Mouse (Mus musculus): ENCODE data around the gene Sh3yl1.

Sh3yl1 gene

DNA sequence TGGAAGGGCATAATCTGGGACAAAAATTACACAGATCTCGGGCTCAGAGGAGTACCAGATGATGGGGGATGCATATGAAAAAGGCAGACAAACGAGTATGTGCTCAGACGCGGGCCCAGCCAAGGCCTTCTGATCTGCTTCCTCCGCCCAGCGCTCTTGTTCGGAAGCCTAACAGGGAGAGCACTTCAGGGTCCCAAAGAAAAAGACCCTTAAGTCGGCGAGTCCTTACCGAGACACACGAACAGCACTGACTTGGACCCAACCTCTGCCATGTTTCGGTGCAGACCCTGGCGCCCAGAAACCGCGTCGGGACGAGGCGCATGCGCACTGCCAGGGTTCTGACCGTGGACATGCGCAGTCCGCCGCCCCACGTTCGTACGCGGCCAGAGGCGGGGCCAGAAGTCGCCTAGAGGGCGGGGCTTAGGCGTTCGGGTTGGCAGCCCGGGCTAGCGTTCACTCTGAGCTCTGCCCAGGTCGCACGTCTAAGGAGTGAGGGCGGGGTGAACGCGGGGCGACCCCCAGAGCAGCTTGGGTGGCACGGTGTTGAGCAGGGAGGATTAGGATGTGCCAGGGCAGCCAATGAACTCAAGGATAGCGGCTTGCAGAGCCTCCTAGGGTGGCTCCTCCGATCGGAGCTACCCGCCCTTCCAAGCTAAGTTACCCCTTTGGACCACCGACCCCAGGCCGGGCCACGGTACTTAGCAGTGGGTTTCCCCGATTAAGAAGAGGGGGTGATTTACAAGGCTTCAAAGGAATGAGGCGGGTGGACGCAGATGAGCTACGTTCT lies at the start of gene Sh3yl1, which contains the start of gene Acp1:
Gene Sh3yl1, plus strand, starts transcription at position 408 of the 787 bp plus-strand sequence.
Gene Acp1, minus strand, starts transcription at position 329 of the 787 bp plus-strand sequence.
- peak; percentile 90 for ATAC-seq (ENCODE audit: insufficient number of reproducible peaks, low FRiP score, low TSS enrichment)

DNA sequence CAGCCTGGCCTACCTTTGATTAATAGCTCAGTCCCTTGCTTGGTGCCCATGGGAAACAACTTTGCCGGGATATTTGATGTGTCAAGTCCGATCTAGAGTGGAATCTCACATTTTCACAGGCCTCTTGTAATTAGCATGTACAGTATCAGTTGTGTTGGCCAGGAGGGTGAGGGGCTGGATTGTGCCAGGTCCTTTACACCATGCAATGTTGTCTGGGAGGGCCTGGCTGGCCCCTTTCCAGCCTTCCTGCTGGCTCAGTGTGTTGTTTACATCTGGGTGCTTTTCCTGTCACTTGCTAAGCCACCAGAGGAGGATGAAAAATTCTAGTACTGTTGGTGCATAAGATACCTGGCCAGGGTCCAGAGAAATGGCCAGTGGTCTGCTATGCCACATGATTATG lies 47.1 kb upstream of the Sh3yl1 start:
- no peak for ATAC-seq (ENCODE audit: insufficient number of reproducible peaks, low FRiP score, low TSS enrichment)

DNA sequence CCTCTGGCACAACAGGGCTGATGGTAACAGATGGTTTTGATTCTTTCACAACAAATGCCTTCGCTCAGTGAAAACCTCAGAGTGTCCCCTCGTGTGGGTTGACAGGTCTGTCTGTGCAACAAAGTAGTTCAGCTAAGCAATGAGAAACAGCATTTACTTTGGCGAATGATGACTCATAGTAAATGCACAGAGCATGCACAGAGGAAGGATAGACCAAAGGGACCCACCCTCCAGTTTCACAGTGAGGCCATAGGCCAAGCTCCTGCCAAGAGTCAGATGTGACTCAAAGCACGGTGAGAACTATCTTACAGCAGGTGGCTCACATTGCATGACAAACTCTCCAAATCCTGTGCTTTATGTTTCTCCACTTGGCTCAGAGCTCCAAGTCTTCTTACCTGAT lies 45.7 kb upstream of the Sh3yl1 start:
- no peak for ATAC-seq (ENCODE audit: insufficient number of reproducible peaks, low FRiP score, low TSS enrichment)

DNA sequence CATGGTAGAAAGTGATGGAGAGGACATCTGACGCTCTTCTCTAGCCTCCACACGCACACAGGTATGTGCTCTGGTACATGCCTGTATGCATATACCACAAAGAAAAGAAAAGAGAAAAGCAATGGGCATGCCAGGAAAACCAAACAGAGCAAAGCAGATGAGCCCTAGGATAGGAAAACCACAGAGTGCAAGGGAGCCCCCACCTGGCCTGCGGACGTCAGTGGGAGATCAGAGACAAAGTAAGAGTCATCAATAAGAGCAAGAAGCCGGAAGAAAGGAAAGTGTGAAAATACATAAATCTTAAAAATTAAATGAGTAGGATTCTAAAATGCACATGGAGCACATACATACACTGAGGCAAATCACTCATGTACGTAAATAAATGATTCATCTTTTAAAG lies 32.0 kb upstream of the Sh3yl1 start:
- no peak for ATAC-seq (ENCODE audit: insufficient number of reproducible peaks, low FRiP score, low TSS enrichment)

DNA sequence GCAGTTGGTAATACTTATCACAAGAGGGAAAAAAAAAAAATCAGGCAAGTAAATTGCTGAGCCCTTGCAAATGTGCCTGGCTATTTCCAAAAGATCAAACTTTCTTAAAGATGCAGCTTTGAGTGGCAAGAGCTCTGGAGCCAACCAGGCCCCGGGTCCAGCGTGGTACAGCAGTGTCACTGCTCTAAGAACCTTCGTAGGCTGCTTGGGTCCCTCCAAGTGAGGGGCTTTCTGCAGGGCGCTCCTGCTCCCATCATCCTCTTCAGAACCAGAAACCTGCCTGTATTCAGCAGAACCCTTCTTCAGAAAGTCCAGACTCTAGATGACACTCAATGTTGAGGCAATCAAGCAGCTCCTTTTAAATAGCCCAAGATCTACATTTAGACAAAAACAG lies 27.9 kb upstream of the Sh3yl1 start:
- ATAC-seq (ENCODE audit: insufficient number of reproducible peaks, low FRiP score, low TSS enrichment) = no peak

DNA sequence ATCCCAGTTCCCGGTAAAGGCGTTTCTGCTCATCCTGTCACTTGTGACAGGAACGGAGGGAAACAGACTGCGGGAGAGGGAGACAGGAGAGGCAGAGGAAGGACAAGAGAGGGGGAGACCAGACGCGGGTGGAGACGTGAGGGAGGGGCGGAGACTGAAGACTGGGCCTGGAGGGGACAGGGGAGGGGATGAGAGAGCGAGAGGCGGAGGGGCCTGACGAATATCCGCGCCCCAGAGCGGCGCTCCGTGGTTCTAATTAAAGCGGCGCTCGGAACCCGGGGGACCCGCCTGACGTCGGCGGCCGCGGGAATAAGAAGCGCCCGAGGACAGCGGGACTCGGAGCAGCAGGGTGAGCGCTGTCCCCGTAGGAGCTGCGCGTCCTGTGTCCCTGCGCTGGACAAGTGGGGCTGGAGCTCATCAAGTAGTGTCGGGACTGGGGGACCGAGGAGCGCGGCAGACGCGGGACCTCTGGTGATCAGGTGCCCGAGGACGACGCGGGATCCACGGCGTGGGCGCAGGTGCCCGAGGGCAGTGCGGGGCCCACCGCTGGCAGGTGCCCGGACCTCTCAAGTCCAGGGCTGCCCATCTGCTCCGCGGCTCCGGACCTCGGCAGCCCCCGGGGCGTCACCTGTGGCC lies 27.4 kb upstream of the Sh3yl1 start, which contains the start of gene Alkal2:
Gene Alkal2, plus strand, starts transcription at position 337 of the 636 bp plus-strand sequence.
- ATAC-seq (ENCODE audit: insufficient number of reproducible peaks, low FRiP score, low TSS enrichment) = 0 out of 2 replicates have a peak, but pooled peaks have one; percentile 19

DNA sequence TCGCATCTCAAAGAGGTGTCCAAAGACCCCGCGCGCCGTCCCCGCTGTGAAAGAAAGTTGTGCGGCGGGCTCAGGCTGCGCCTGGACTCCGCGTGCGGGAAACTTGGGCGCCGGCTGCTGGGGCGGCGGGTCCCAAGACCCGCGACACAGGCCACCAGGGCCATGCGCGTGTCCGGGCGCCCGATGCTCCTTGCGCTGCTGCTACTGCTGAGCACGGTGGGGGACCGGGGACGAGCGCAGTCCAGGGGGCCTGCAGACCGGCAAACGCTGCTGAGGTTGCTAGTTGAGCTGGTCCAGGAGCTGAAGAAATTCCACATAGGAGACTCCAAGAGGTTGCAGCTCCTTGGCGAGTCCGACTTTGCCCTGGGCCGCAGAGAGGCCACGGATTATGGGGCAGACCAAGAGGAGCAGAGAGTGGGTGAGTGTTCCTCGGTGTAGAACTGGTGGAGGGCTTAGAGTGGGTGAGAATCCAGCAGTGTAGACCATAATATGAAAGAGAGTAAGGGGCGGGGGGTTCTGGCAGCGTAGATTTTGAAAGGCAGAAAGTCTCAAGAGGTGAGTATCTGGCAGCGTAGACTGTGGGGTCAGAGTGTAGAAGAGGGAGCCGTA lies 26.7 kb upstream of the Sh3yl1 start:
- ATAC-seq (ENCODE audit: insufficient number of reproducible peaks, low FRiP score, low TSS enrichment) = no peak

DNA sequence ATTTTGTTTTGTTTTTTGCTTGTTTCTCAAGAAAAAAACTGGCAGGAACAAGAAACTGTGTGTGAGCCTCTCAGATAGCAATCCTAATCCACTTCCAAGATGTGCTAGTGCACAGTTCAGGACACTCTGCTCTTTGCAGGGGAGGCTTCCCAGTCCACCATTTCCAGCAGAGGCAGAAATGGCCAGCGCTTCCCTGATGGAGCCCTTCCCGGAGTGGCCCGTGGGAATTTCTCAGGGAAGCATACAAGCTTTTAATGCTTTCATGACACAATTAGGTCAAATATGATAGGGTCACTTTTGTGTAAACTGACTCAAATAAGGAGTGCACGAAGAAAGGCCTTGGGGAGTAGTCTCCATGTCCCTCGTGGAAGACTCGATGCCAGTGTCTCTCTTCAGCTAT lies 25.6 kb upstream of the Sh3yl1 start:
- no peak for ATAC-seq (ENCODE audit: insufficient number of reproducible peaks, low FRiP score, low TSS enrichment)

DNA sequence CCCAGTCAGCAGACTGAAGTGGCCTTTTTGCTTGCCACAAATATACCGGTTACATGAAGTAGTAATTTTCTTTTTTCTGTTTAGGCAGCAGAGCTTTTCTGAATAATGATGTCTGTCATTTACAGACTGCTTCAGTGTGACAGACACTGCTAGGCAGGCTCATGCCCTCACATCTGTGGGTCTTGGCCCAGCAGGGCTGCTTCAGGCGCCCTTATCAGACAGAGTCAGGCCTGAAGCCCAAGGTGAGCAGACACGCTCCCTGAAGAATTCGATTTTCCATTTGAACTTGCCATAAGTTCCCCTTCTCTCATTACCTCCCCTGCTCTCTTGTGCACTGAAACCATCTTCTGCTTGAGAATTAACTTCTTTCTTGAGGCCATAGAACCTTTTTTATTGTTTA lies 23.5 kb upstream of the Sh3yl1 start:
- no peak for ATAC-seq (ENCODE audit: insufficient number of reproducible peaks, low FRiP score, low TSS enrichment)

DNA sequence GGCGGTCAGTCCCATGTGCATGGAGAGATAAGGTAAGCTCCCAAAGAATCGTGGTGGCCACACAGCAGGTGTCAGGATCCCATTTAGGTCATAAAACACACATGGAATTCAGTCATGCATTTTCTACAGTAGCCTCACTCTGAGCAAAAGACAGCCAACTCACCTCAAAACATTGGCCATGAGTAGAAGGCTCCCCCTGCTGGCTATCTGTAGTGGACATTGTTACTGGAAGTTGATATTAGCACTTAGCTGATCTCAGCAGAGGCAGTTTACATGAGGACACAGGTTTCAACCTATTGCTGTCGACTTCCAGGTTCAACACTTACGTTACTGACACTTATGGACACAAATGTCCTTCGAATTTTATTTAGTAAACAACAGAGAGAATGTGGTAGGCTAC lies 21.4 kb upstream of the Sh3yl1 start:
- peak; percentile 53; the same call in 1 of the 2 replicates for ATAC-seq (ENCODE audit: insufficient number of reproducible peaks, low FRiP score, low TSS enrichment)

DNA sequence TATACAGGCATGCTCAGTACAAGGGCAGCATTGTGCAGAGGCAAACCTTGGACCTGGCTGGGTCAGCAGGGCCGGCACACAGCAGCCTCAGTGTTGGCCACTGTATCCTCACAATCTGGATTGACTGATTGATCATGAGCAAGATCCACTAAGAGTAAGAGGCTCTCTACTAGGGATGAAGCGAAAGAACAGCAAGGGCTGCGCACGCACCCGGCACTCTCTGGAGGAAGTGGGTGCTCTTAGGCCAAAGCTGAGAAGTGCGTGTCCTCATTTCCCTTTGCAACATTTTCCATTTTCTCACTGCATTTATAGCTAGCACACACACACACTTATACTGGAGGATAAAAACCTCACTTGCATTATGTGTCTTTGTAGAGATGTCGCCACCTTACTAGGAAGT lies 20.0 kb upstream of the Sh3yl1 start:
- no peak for ATAC-seq (ENCODE audit: insufficient number of reproducible peaks, low FRiP score, low TSS enrichment)

DNA sequence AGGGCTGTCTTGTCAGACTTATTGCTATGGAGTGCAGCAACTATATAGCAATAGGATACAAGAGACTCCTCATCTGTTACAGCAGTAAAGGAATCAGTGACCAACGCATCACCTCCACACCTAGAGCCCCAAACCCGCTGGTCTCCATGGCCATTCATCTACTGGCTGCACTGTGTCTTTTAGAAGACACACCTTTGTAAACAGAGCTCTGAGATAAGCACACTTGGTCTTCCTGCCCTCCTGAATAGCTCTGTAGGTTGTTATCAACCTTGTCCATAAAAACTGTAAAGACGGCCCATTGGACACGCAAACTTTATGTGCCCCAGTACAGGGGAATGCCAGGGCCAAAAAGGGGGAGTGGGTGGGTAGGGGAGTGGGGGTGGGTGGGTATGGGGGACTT lies 14.4 kb upstream of the Sh3yl1 start:
- ATAC-seq (ENCODE audit: insufficient number of reproducible peaks, low FRiP score, low TSS enrichment) = no peak

DNA sequence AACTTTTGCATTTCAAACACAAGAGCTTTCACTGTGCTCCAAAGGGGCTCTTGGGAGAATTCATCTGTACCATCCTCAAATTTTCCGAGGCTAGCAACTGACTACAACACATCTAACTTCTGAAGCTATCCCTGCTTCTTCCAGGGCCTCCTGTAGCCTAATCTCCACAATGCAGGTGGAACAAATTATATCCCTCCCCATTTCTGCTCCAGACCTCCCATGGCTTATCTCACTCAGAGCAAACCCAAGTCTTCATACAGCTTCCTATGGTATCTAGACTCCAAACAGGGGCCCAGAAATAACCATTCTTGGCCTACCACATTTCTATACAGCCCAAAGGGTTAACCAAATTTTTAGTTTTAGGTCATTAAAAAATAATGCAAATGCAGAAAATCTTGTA lies 2.8 kb upstream of the Sh3yl1 start:
- no peak for ATAC-seq (ENCODE audit: insufficient number of reproducible peaks, low FRiP score, low TSS enrichment)

DNA sequence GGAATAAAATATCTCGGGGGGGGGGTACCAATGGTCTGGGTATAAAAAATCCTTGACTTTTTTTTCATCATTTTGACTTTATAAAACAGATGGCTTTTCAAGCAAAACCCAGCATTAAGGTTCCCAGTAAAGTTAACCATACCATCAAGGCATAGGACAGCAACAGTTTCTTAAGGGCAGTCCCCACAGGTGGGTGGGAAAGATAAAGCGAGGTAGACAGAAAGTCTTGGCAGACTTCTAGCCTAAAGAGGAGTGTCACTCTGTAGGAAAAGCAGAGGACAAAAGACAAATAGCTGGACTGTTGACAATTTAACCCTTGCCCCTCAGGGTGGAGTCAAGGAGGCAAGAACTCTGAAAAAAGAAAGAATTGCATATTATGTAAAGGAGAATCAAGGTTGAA lies 1.6 kb upstream of the Sh3yl1 start:
- ATAC-seq (ENCODE audit: insufficient number of reproducible peaks, low FRiP score, low TSS enrichment) = no peak

DNA sequence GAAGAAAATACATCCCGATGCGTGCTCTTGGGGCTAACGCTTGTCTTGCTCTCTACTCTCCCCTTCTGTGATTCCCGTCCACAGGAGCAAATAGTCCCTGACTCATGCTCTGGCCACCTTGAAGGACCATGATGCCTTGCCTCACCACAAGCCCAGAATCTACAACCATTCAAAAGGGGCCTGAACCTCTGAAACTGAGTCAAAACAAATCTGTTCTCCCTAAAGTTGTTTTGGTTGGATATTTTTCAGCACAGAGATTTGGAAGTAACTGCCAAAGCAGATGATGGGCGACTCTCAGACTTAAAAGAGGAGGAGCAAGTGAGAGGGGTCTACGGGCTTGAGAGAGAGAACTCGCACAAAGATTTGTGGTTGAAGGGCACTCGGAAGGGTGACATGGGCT lies 608 bp upstream of the Sh3yl1 start:
- peak; percentile 5; the same call in 1 of the 2 replicates for ATAC-seq (ENCODE audit: insufficient number of reproducible peaks, low FRiP score, low TSS enrichment)

DNA sequence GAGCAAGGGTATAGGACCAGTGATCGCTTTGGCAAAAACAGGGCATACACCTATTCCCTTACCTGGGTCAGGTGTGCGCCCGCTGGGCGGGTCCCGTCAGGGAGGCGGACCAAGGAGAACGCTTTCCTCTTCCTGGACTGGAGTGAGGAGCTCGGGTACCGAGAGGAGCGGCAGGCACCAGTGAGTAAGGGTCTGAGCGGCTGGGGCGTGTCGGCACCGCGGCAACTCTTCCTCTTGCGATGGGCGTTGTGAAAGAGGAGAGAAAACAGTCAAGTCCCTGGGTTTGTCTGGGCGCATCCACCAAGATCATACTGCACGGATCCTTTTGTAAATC lies 547 bp downstream of the Sh3yl1 start:
- peak; percentile 73 for ATAC-seq (ENCODE audit: insufficient number of reproducible peaks, low FRiP score, low TSS enrichment)

DNA sequence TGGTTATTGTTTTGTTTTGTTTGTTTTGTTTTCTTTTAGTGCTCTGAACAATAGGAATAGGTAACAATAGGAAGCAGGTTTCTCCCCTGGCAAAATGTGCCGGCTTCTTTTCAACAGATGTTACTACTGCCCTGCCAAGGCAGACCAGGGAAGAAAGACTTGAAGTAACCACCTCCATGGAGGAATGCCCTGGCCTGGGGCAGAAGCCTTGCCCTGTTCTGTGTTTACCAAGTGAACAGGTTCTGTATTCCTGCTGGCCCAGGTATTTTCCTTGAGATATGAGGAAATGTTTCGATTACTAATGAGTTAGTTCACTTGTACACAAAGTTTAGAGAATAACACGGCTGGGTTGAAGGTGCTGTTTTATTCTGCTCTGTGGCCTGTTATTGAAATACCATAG lies 1.4 kb downstream of the Sh3yl1 start:
- ATAC-seq (ENCODE audit: insufficient number of reproducible peaks, low FRiP score, low TSS enrichment) = no peak

DNA sequence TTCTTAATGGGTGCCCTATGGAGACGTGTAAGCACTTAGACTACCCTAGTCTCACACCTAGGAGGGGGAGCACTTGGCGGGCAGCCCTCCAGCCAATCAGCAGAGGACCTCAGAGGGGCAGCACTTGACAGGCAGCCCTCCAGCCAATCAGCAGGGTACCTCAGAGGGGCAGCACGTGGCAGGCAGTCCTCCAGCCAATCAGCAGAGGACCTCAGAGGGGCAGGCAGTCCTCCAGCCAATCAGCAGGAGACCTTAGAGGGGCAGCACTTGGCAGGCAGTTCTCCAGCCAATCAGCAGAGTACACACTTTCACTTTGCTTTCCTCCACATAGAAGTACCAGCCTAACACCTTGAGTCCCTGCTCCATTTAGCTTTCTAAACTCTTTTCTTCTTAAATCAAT lies 10.9 kb downstream of the Sh3yl1 start:
- ATAC-seq (ENCODE audit: insufficient number of reproducible peaks, low FRiP score, low TSS enrichment) = no peak

DNA sequence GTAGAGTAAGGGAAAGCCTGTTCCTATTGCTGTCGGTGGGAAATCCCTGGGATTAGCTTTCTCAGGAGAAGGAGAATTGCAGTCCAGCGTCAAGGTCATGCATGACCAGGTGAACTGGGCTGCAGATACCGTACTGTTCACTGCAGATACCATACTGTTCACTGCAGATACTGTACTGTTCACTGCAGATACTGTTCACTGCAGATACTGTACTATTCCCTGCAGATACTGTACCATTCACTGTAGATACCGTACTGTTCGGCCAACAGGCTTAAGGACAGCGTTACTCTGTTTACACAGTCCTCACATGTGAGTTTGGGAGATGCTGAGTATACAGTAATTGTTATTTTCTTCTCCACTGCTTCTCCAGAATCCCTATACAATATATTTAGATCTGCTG lies 16.7 kb downstream of the Sh3yl1 start:
- no peak for ATAC-seq (ENCODE audit: insufficient number of reproducible peaks, low FRiP score, low TSS enrichment)

DNA sequence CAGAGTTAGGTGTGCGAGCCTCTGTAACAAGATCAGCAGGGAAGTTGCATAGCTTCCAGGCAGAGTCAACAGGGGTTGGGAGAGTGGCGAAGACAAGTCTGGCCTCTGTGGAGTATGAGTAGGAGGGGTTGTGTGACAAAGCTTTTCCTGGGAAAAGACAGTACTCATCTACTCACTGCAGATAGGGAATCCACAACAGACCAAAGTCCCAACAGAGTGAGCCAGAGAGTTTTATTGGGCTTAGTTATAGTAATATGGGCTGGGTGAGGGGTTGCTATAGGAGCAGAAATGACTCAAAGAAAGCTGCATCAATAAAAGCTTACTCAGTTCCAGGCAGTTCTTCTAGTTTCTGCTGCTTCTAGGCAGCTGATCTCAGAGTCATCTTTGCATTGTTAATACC lies 21.8 kb downstream of the Sh3yl1 start:
- no peak for ATAC-seq (ENCODE audit: insufficient number of reproducible peaks, low FRiP score, low TSS enrichment)

DNA sequence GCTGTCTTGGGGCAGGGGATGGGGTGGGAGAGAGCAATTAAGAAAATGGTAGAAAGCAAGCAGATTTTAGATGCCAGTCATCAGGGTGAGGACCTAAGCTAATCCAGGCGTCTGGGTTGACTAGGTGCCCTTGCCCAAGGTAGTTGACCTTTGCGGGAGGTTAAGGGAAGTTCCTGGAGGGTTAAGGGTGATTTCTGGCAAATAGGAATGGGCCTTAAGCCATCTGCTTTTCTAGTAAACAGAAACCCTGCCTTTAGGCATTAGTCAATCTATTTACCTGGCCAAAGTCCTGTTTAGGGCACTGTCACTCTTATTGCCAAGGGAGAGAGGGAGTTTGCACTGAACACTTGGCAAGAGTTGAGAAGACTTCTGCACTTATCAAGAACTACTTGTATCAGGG lies 25.4 kb downstream of the Sh3yl1 start:
- no peak for ATAC-seq (ENCODE audit: insufficient number of reproducible peaks, low FRiP score, low TSS enrichment)
